8 mouse cellular contexts compared by ENCODE assay signal in genomic region chr10:128705317-128705693, GRCm38 (mm10). TPM values are rescaled to one million over a fixed set of nuclear protein-coding genes. Genes with fewer than 3 reads are reported as not detected.
A peak's percentile ranks its signal among the peaks of the same experiment; 100 is the strongest.
DNase-seq lines count a peak whose midpoint lies in the region; ATAC-seq and TF ChIP-seq lines count a peak whose summit lies in the region.

No protein-coding gene starts in this region.

- TF ChIP-seq CTCF in bone marrow, adult 2 months (IDR thresholded peaks at IDR 0.05; ENCODE audit: control insufficient read depth, insufficient read depth, low read length), result no peak

- H3K9ac ChIP-seq in forebrain, embryonic 16.5 days (replicated peaks; ENCODE audit: low read depth, low read length), result peak overlapping the region; percentile 48; the same call in 1 of the 2 replicates
- H3K9ac ChIP-seq in limb, embryonic 14.5 days (ENCODE audit: low read depth, low read length, severe bottlenecking), result peak overlapping the region; percentile 31; the same call in 1 of the 2 replicates

- TF ChIP-seq POLR2A in bone marrow, adult 2 months (IDR thresholded peaks at IDR 0.05; ENCODE audit: borderline replicate concordance, control insufficient read depth, low read depth, low read length), result no peak
- TF ChIP-seq POLR2A in limb, embryonic 14.5 days (IDR thresholded peaks at IDR 0.05; ENCODE audit: borderline replicate concordance, extremely low read depth, insufficient read depth, insufficient read length), result no peak
- TF ChIP-seq POLR2A in myocyte (IDR thresholded peaks at IDR 0.05; ENCODE audit: insufficient read length, low read depth), result no peak

- H3K27me3 ChIP-seq in forebrain, embryonic 16.5 days (replicated peaks; ENCODE audit: control insufficient read depth, insufficient read depth, low read length), result no peaks in the 10 kb centered on the region
- H3K27me3 ChIP-seq in limb, embryonic 14.5 days (ENCODE audit: control insufficient read depth, insufficient read depth, low read length), result no peaks in the 10 kb centered on the region
- H3K27me3 ChIP-seq in myocyte (ENCODE audit: control insufficient read depth, insufficient read depth, insufficient read length), result no peaks in the 10 kb centered on the region

- 19% methylated on average over 11 of the region's 11 CpGs for WGBS in bone marrow, adult 2 months
- WGBS in forebrain, embryonic 16.5 days, result 7% methylated on average over 11 of the region's 11 CpGs
- 14% methylated on average over 11 of the region's 11 CpGs for WGBS in limb, embryonic 14.5 days

- H3K27ac ChIP-seq in bone marrow, adult 2 months (ENCODE audit: control insufficient read depth, insufficient read depth, low read depth, low read length, poor library complexity), result peak overlapping the region; percentile 35
- H3K27ac ChIP-seq in forebrain, embryonic 16.5 days (ENCODE audit: low read length), result no peak overlapping the region
- peak overlapping the region; percentile 77 for H3K27ac ChIP-seq in limb, embryonic 14.5 days (replicated peaks; ENCODE audit: low read depth, low read length)

- no peaks in the 10 kb centered on the region for H3K4me1 ChIP-seq in bone marrow, adult 2 months (ENCODE audit: control insufficient read depth, insufficient read depth, low read length)
- peaks cover 16% of the 10 kb centered on the region for H3K4me1 ChIP-seq in forebrain, embryonic 16.5 days (replicated peaks; ENCODE audit: control insufficient read depth, insufficient read depth, low read length)
- H3K4me1 ChIP-seq in limb, embryonic 14.5 days (ENCODE audit: control insufficient read depth, insufficient read depth, low read length), result peaks cover 7% of the 10 kb centered on the region

- H3K4me3 ChIP-seq in bone marrow, adult 2 months (replicated peaks; ENCODE audit: control insufficient read depth, low read depth, low read length), result peak overlapping the region; percentile 30
- H3K4me3 ChIP-seq in forebrain, embryonic 16.5 days (replicated peaks; ENCODE audit: low read length), result peak overlapping the region; percentile 81
- peak overlapping the region; percentile 66 for H3K4me3 ChIP-seq in limb, embryonic 14.5 days (replicated peaks; ENCODE audit: low read length)
- peak overlapping the region; percentile 75 for H3K4me3 ChIP-seq in myocyte

- H3K79me2 ChIP-seq in myocyte (ENCODE audit: control insufficient read depth, insufficient read depth), result peaks cover 12% of the 10 kb centered on the region

- peak; percentile 16; the same call in 1 of the 2 replicates for ATAC-seq in forebrain, embryonic 16.5 days
- ATAC-seq in limb, embryonic 14.5 days (ENCODE audit: low FRiP score, low read depth), result peak; percentile 18

- no peaks in the 10 kb centered on the region for H3K9me3 ChIP-seq in forebrain, embryonic 16.5 days (ENCODE audit: control insufficient read depth, low read length)
- no peaks in the 10 kb centered on the region for H3K9me3 ChIP-seq in limb, embryonic 14.5 days (ENCODE audit: control insufficient read depth, low read length)

- H3ac ChIP-seq in myocyte (ENCODE audit: control insufficient read depth, insufficient read length), result no peak overlapping the region

- peak; percentile 24 to 38 for DNase-seq in left cerebral cortex, postnatal 14 days (ENCODE audit: low spot score in 2 of 2)
- DNase-seq in left cerebral cortex, adult 11 months (ENCODE audit: low spot score), result no peak
- DNase-seq in limb, embryonic 14.5 days (ENCODE audit: low spot score), result no peak
- DNase-seq in yolk sac, embryonic 10.5 days (ENCODE audit: low spot score), result no peak
- no peak for DNase-seq in frontal cortex, postnatal 36 days (ENCODE audit: low spot score in 2 of 2)

- no peaks in the 10 kb centered on the region for H3K36me3 ChIP-seq in forebrain, embryonic 16.5 days (ENCODE audit: control insufficient read depth, insufficient read depth)
- peaks cover 31% of the 10 kb centered on the region for H3K36me3 ChIP-seq in limb, embryonic 14.5 days (ENCODE audit: control insufficient read depth, insufficient read depth, low read length)
- H3K36me3 ChIP-seq in myocyte (ENCODE audit: control insufficient read depth, insufficient read depth), result peaks cover 21% of the 10 kb centered on the region

- peak overlapping the region; percentile 94 for H3K4me2 ChIP-seq in forebrain, embryonic 16.5 days (ENCODE audit: low read length)
- H3K4me2 ChIP-seq in limb, embryonic 14.5 days (replicated peaks; ENCODE audit: low read depth, low read length, severe bottlenecking), result peak overlapping the region; percentile 63
- H3K4me2 ChIP-seq in myocyte (ENCODE audit: low read depth), result peak overlapping the region; percentile 88

- intact Hi-C loops in left cerebral cortex, postnatal 14 days (cut with DNase I), result no loop called here

TF ChIP-seq in myocyte, 11 proteins besides CTCF, POLR2A, EP300 and RAD21:
- no peak for TF ChIP-seq TCF3 (IDR thresholded peaks at IDR 0.05; ENCODE audit: insufficient read length, low read depth)
TF ChIP-seq in myocyte: peak in this region for 0.

RNA-seq across cellular contexts. Expression of gene Cdk2, which starts 0.5 kb away (rescaled TPM):
- 1 to 10 TPM; 4.7 to 5.1 TPM for total RNA-seq in left cerebral cortex, postnatal 14 days (2021)
- 60.6 and 62.9 TPM in 2 replicates for polyA plus RNA-seq in bone marrow, adult 2 months (2011; ENCODE audit: insufficient read depth, insufficient read length, low replicate concordance, missing spikeins)
- 29.7 and 37.8 TPM in 2 replicates for polyA plus RNA-seq in forebrain, embryonic 16.5 days (2015; fragmentation: Nextera tagmentation; extraction: Ambion mirVana)
- polyA plus RNA-seq in limb, embryonic 14.5 days (2012; rRNA removed), result 132 and 148 TPM in 2 replicates
- polyA plus RNA-seq in limb, embryonic 14.5 days (2014; fragmentation: Nextera tagmentation; extraction: Ambion mirVana), result 106 and 115 TPM in 2 replicates
- polyA plus RNA-seq in myocyte (2012; fragmentation: generic; extraction: Trizol), result 39.9 TPM

RNA-seq across cellular contexts. Expression of gene Pmel, which starts 1.3 kb away (rescaled TPM):
- total RNA-seq in left cerebral cortex, postnatal 14 days (2021), result 1 to 10 TPM in 1 of 2 experiments, under 1 TPM in 1; 0.97 to 1.2 TPM
- polyA plus RNA-seq in bone marrow, adult 2 months (2011; ENCODE audit: insufficient read depth, insufficient read length, low replicate concordance, missing spikeins), result 1.4 TPM in 1 of 2 replicates, not detected in the other
- 0.14 and 0.25 TPM in 2 replicates for polyA plus RNA-seq in forebrain, embryonic 16.5 days (2015; fragmentation: Nextera tagmentation; extraction: Ambion mirVana)
- polyA plus RNA-seq in limb, embryonic 14.5 days (2012; rRNA removed), result 3.7 and 3.8 TPM in 2 replicates
- 4.6 and 5.5 TPM in 2 replicates for polyA plus RNA-seq in limb, embryonic 14.5 days (2014; fragmentation: Nextera tagmentation; extraction: Ambion mirVana)
- 0.17 TPM for polyA plus RNA-seq in myocyte (2012; fragmentation: generic; extraction: Trizol)

RNA-seq across cellular contexts. Expression of gene Rab5b, which starts 9.2 kb away (rescaled TPM):
- 100 to 1,000 TPM; 117 to 123 TPM for total RNA-seq in left cerebral cortex, postnatal 14 days (2021)
- polyA plus RNA-seq in bone marrow, adult 2 months (2011; ENCODE audit: insufficient read depth, insufficient read length, low replicate concordance, missing spikeins), result 26.4 and 35.4 TPM in 2 replicates
- polyA plus RNA-seq in forebrain, embryonic 16.5 days (2015; fragmentation: Nextera tagmentation; extraction: Ambion mirVana), result 128 and 131 TPM in 2 replicates
- 88.3 and 96.3 TPM in 2 replicates for polyA plus RNA-seq in limb, embryonic 14.5 days (2012; rRNA removed)
- polyA plus RNA-seq in limb, embryonic 14.5 days (2014; fragmentation: Nextera tagmentation; extraction: Ambion mirVana), result 78.8 and 86.9 TPM in 2 replicates
- polyA plus RNA-seq in myocyte (2012; fragmentation: generic; extraction: Trizol), result 76.3 TPM

RNA-seq across cellular contexts. Expression of gene Suox, which starts 31.4 kb away (rescaled TPM):
- 10 to 100 TPM; 11.2 to 11.8 TPM for total RNA-seq in left cerebral cortex, postnatal 14 days (2021)
- 10.8 and 11.6 TPM in 2 replicates for polyA plus RNA-seq in bone marrow, adult 2 months (2011; ENCODE audit: insufficient read depth, insufficient read length, low replicate concordance, missing spikeins)
- 11.2 and 12.7 TPM in 2 replicates for polyA plus RNA-seq in forebrain, embryonic 16.5 days (2015; fragmentation: Nextera tagmentation; extraction: Ambion mirVana)
- 17.0 and 17.7 TPM in 2 replicates for polyA plus RNA-seq in limb, embryonic 14.5 days (2012; rRNA removed)
- 13.1 and 16.3 TPM in 2 replicates for polyA plus RNA-seq in limb, embryonic 14.5 days (2014; fragmentation: Nextera tagmentation; extraction: Ambion mirVana)
- polyA plus RNA-seq in myocyte (2012; fragmentation: generic; extraction: Trizol), result 23.3 TPM

RNA-seq across cellular contexts. Expression of gene Dgka, which starts 39.4 kb away (rescaled TPM):
- 1 to 10 TPM; 4.8 to 6.3 TPM for total RNA-seq in left cerebral cortex, postnatal 14 days (2021)
- polyA plus RNA-seq in bone marrow, adult 2 months (2011; ENCODE audit: insufficient read depth, insufficient read length, low replicate concordance, missing spikeins), result 19.2 and 41.7 TPM in 2 replicates
- polyA plus RNA-seq in forebrain, embryonic 16.5 days (2015; fragmentation: Nextera tagmentation; extraction: Ambion mirVana), result 4.6 and 5.1 TPM in 2 replicates
- 23.0 and 26.6 TPM in 2 replicates for polyA plus RNA-seq in limb, embryonic 14.5 days (2012; rRNA removed)
- 18.4 and 19.9 TPM in 2 replicates for polyA plus RNA-seq in limb, embryonic 14.5 days (2014; fragmentation: Nextera tagmentation; extraction: Ambion mirVana)
- polyA plus RNA-seq in myocyte (2012; fragmentation: generic; extraction: Trizol), result 13.2 TPM

Comparison
In these comparisons a context has a peak if more than half of its experiments do, and no peak if none do; other contexts are left out.
1. DNase-seq: peak in left cerebral cortex, postnatal 14 days (2 of 2); none in left cerebral cortex, adult 11 months (single experiment), limb, embryonic 14.5 days (single experiment), yolk sac, embryonic 10.5 days (single experiment) and frontal cortex, postnatal 36 days (0 of 2).
2. H3K4me3 ChIP-seq: peak in every context shown above with its lines; median percentile 81 in forebrain, embryonic 16.5 days; 75 in myocyte; 66 in limb, embryonic 14.5 days; 30 in bone marrow, adult 2 months.
3. Peak in every context shown above with its lines, with median percentiles within 50 percentile points of each other: H3K4me2 ChIP-seq.